12 mouse cellular contexts compared by ENCODE assay signal in genomic region chr5:107296512-107297322, GRCm38 (mm10). TPM values are rescaled to one million over a fixed set of nuclear protein-coding genes. Genes with fewer than 3 reads are reported as not detected.
DNase-seq lines count a peak whose midpoint lies in the region; ATAC-seq lines count a peak whose summit lies in the region.
"Had no signal": no experiment of that assay in that cellular context is flagged by ENCODE, and none has a peak within 500 bp of the region (broad histone marks: within the 10 kb centered on the region; RNA-seq: fewer than 3 reads in every experiment).

No protein-coding gene starts in this region.

- no peak overlapping the region for H3K4me3 ChIP-seq in forebrain, embryonic 14.5 days (ENCODE audit: low read depth, low read length)
- no peak overlapping the region for H3K4me3 ChIP-seq in forebrain, embryonic 10.5 days
- H3K4me3 ChIP-seq in midbrain, embryonic 14.5 days (replicated peaks; ENCODE audit: low read depth, low read length) = no peak overlapping the region
- H3K4me3 ChIP-seq in midbrain, embryonic 13.5 days (replicated peaks) = no peak overlapping the region
- H3K4me3 ChIP-seq in kidney, embryonic 15.5 days (replicated peaks) = no peak overlapping the region
- H3K4me3 ChIP-seq in stomach, embryonic 16.5 days (replicated peaks; ENCODE audit: low read length) = no peak overlapping the region; the same call in 1 of the 2 replicates
- H3K4me3 ChIP-seq: forebrain, embryonic 13.5 days; heart, embryonic 13.5 days; myocyte had no signal

- H3K9me3 ChIP-seq in forebrain, embryonic 14.5 days (replicated peaks; ENCODE audit: control insufficient read depth, low read length) = no peaks in the 10 kb centered on the region
- H3K9me3 ChIP-seq in forebrain, embryonic 10.5 days = no peaks in the 10 kb centered on the region
- H3K9me3 ChIP-seq in midbrain, embryonic 14.5 days (ENCODE audit: control insufficient read depth, low read length) = no peaks in the 10 kb centered on the region
- no peaks in the 10 kb centered on the region for H3K9me3 ChIP-seq in midbrain, embryonic 13.5 days
- no peaks in the 10 kb centered on the region for H3K9me3 ChIP-seq in kidney, embryonic 15.5 days (replicated peaks)
- no peaks in the 10 kb centered on the region for H3K9me3 ChIP-seq in stomach, embryonic 16.5 days (replicated peaks; ENCODE audit: control insufficient read depth, low read length)
- H3K9me3 ChIP-seq: forebrain, embryonic 13.5 days; heart, embryonic 13.5 days had no signal

- no peak overlapping the region for H3K9ac ChIP-seq in forebrain, embryonic 14.5 days (ENCODE audit: low read length)
- H3K9ac ChIP-seq in midbrain, embryonic 14.5 days (replicated peaks; ENCODE audit: low read length) = no peak overlapping the region
- H3K9ac ChIP-seq in midbrain, embryonic 13.5 days (replicated peaks) = no peak overlapping the region
- H3K9ac ChIP-seq in kidney, embryonic 15.5 days = no peak overlapping the region
- H3K9ac ChIP-seq in stomach, embryonic 16.5 days (ENCODE audit: low read length) = peak overlapping the region; percentile 52
- H3K9ac ChIP-seq: forebrain, embryonic 13.5 days; heart, embryonic 13.5 days had no signal

- peaks cover 7% of the 10 kb centered on the region for H3K4me1 ChIP-seq in forebrain, embryonic 14.5 days (ENCODE audit: control insufficient read depth, insufficient read depth, low read length)
- H3K4me1 ChIP-seq in forebrain, embryonic 10.5 days = peaks cover 13% of the 10 kb centered on the region
- H3K4me1 ChIP-seq in midbrain, embryonic 14.5 days (ENCODE audit: control insufficient read depth, insufficient read depth, low read length) = no peaks in the 10 kb centered on the region
- H3K4me1 ChIP-seq in midbrain, embryonic 13.5 days (replicated peaks) = peaks cover 7% of the 10 kb centered on the region
- peaks cover 11% of the 10 kb centered on the region for H3K4me1 ChIP-seq in kidney, embryonic 15.5 days
- peaks cover 16% of the 10 kb centered on the region for H3K4me1 ChIP-seq in stomach, embryonic 16.5 days (ENCODE audit: control insufficient read depth, insufficient read depth, low read length)

- WGBS in forebrain, embryonic 14.5 days = 20% methylated on average over 9 of the region's 9 CpGs
- WGBS in forebrain, embryonic 10.5 days = 39% methylated on average over 9 of the region's 9 CpGs
- WGBS in midbrain, embryonic 14.5 days = 47% methylated on average over 9 of the region's 9 CpGs
- 40% methylated on average over 9 of the region's 9 CpGs for WGBS in midbrain, embryonic 13.5 days
- WGBS in kidney, embryonic 15.5 days = 39% methylated on average over 9 of the region's 9 CpGs
- 39% methylated on average over 9 of the region's 9 CpGs for WGBS in stomach, embryonic 16.5 days

- no peaks in the 10 kb centered on the region for H3K36me3 ChIP-seq in forebrain, embryonic 14.5 days (ENCODE audit: control insufficient read depth, insufficient read depth, low read length)
- no peaks in the 10 kb centered on the region for H3K36me3 ChIP-seq in forebrain, embryonic 10.5 days (replicated peaks)
- H3K36me3 ChIP-seq in midbrain, embryonic 14.5 days (ENCODE audit: control insufficient read depth, insufficient read depth, low read length) = no peaks in the 10 kb centered on the region
- no peaks in the 10 kb centered on the region for H3K36me3 ChIP-seq in midbrain, embryonic 13.5 days
- H3K36me3 ChIP-seq in kidney, embryonic 15.5 days = no peaks in the 10 kb centered on the region
- no peaks in the 10 kb centered on the region for H3K36me3 ChIP-seq in stomach, embryonic 16.5 days (ENCODE audit: control insufficient read depth, insufficient read depth, low read length)
- H3K36me3 ChIP-seq: heart, embryonic 13.5 days had no signal

- ATAC-seq in forebrain, embryonic 14.5 days = peak; percentile 12; the same call in 1 of the 2 replicates
- ATAC-seq in midbrain, embryonic 14.5 days (ENCODE audit: low FRiP score, low TSS enrichment) = no peak
- no peak for ATAC-seq in midbrain, embryonic 13.5 days
- no peak for ATAC-seq in kidney, embryonic 15.5 days (replicated peaks; ENCODE audit: low FRiP score)
- peak; percentile 57; the same call in 1 of the 2 replicates for ATAC-seq in stomach, embryonic 16.5 days (ENCODE audit: insufficient read depth, low FRiP score)
- ATAC-seq: forebrain, embryonic 13.5 days had no signal

- DNase-seq in forebrain, embryonic 14.5 days (ENCODE audit: low spot score) = peak; percentile 49
- DNase-seq in forebrain, embryonic 10.5 days (ENCODE audit: extremely low spot score, low spot score) = no peak
- peak; percentile 35 for DNase-seq in midbrain, embryonic 14.5 days
- DNase-seq in frontal cortex, postnatal 36 days (ENCODE audit: low spot score in 2 of 2) = no peak
- no peak for DNase-seq in thymus, postnatal 25 days
- DNase-seq: retina, postnatal 1 day had no signal

- no peak overlapping the region for H3K27ac ChIP-seq in forebrain, embryonic 14.5 days (ENCODE audit: low read depth, low read length)
- H3K27ac ChIP-seq in forebrain, embryonic 10.5 days = no peak overlapping the region
- no peak overlapping the region for H3K27ac ChIP-seq in midbrain, embryonic 14.5 days (replicated peaks; ENCODE audit: low read depth, low read length)
- H3K27ac ChIP-seq in midbrain, embryonic 13.5 days = no peak overlapping the region
- 0 out of 2 replicates have a peak overlapping the region, but pooled peaks have one; percentile 4 for H3K27ac ChIP-seq in kidney, embryonic 15.5 days
- H3K27ac ChIP-seq in stomach, embryonic 16.5 days (ENCODE audit: low read length) = peak overlapping the region; percentile 86
- H3K27ac ChIP-seq: forebrain, embryonic 13.5 days; heart, embryonic 13.5 days had no signal

- H3K27me3 ChIP-seq in forebrain, embryonic 14.5 days (replicated peaks; ENCODE audit: control insufficient read depth, insufficient read depth, low read length) = peaks cover 5% of the 10 kb centered on the region; the same call in 1 of the 2 replicates
- H3K27me3 ChIP-seq in forebrain, embryonic 10.5 days (ENCODE audit: poor library complexity, severe bottlenecking) = peaks cover 18% of the 10 kb centered on the region
- H3K27me3 ChIP-seq in midbrain, embryonic 14.5 days (ENCODE audit: control insufficient read depth, insufficient read depth, low read length) = 0 out of 2 replicates have a peak, but pooled peaks cover 3% of the 10 kb centered on the region
- peaks cover under 1% of the 10 kb centered on the region; the same call in 1 of the 2 replicates for H3K27me3 ChIP-seq in midbrain, embryonic 13.5 days
- 0 out of 2 replicates have a peak, but pooled peaks cover 4% of the 10 kb centered on the region for H3K27me3 ChIP-seq in kidney, embryonic 15.5 days
- H3K27me3 ChIP-seq in stomach, embryonic 16.5 days (ENCODE audit: control insufficient read depth, insufficient read depth, low read length) = no peaks in the 10 kb centered on the region

- H3K4me2 ChIP-seq in forebrain, embryonic 14.5 days (ENCODE audit: low read length) = no peak overlapping the region; the same call in 1 of the 2 replicates
- H3K4me2 ChIP-seq in midbrain, embryonic 14.5 days (ENCODE audit: low read length) = no peak overlapping the region
- no peak overlapping the region for H3K4me2 ChIP-seq in midbrain, embryonic 13.5 days (replicated peaks)
- H3K4me2 ChIP-seq in kidney, embryonic 15.5 days = no peak overlapping the region
- H3K4me2 ChIP-seq in stomach, embryonic 16.5 days (ENCODE audit: low read depth, low read length) = peak overlapping the region; percentile 36
- H3K4me2 ChIP-seq: forebrain, embryonic 13.5 days; heart, embryonic 13.5 days had no signal

RNA-seq across cellular contexts. Expression of gene Tgfbr3, which starts 7.3 kb away (rescaled TPM):
- polyA plus RNA-seq in forebrain, embryonic 14.5 days (2014; fragmentation: Nextera tagmentation; extraction: Ambion mirVana) = 2.2 and 3.5 TPM in 2 replicates
- 5.7 and 5.8 TPM in 2 replicates for polyA plus RNA-seq in forebrain, embryonic 10.5 days (2016; fragmentation: Nextera tagmentation; extraction: Ambion mirVana)
- 1.4 and 4.7 TPM in 2 replicates for polyA plus RNA-seq in midbrain, embryonic 14.5 days (2014; fragmentation: Nextera tagmentation; extraction: Ambion mirVana)
- polyA plus RNA-seq in midbrain, embryonic 13.5 days (2015; fragmentation: Nextera tagmentation; extraction: Ambion mirVana) = 3.4 and 3.7 TPM in 2 replicates
- polyA plus RNA-seq in kidney, embryonic 15.5 days (2015; fragmentation: Nextera tagmentation; extraction: Ambion mirVana) = 15.8 and 19.8 TPM in 2 replicates
- polyA plus RNA-seq in stomach, embryonic 16.5 days (2015; fragmentation: Nextera tagmentation; extraction: Ambion mirVana) = 29.5 and 31.1 TPM in 2 replicates

RNA-seq across cellular contexts. Expression of gene Brdt, which starts 34.2 kb away (rescaled TPM):
- polyA plus RNA-seq in forebrain, embryonic 14.5 days (2014; fragmentation: Nextera tagmentation; extraction: Ambion mirVana) = 1.4 and 1.8 TPM in 2 replicates
- 0.77 TPM in 2 replicates for polyA plus RNA-seq in forebrain, embryonic 10.5 days (2016; fragmentation: Nextera tagmentation; extraction: Ambion mirVana)
- 2.8 and 3.2 TPM in 2 replicates for polyA plus RNA-seq in midbrain, embryonic 14.5 days (2014; fragmentation: Nextera tagmentation; extraction: Ambion mirVana)
- polyA plus RNA-seq in midbrain, embryonic 13.5 days (2015; fragmentation: Nextera tagmentation; extraction: Ambion mirVana) = 1.5 and 1.7 TPM in 2 replicates
- polyA plus RNA-seq in kidney, embryonic 15.5 days (2015; fragmentation: Nextera tagmentation; extraction: Ambion mirVana) = 1.7 and 2.0 TPM in 2 replicates
- 2.2 and 2.4 TPM in 2 replicates for polyA plus RNA-seq in stomach, embryonic 16.5 days (2015; fragmentation: Nextera tagmentation; extraction: Ambion mirVana)

Comparison
In these comparisons a context has a peak if more than half of its experiments do, and no peak if none do; other contexts are left out.
1. DNase-seq: peak in forebrain, embryonic 14.5 days (single experiment) and midbrain, embryonic 14.5 days (single experiment); none in forebrain, embryonic 10.5 days (single experiment), frontal cortex, postnatal 36 days (0 of 2) and thymus, postnatal 25 days (single experiment).
2. ATAC-seq: peak in forebrain, embryonic 14.5 days (single experiment) and stomach, embryonic 16.5 days (single experiment); none in midbrain, embryonic 14.5 days (single experiment), midbrain, embryonic 13.5 days (single experiment) and kidney, embryonic 15.5 days (single experiment).
3. H3K27ac ChIP-seq: peak in kidney, embryonic 15.5 days (single experiment) and stomach, embryonic 16.5 days (single experiment); none in forebrain, embryonic 14.5 days (single experiment), forebrain, embryonic 10.5 days (single experiment), midbrain, embryonic 14.5 days (single experiment) and midbrain, embryonic 13.5 days (single experiment).